Mouse (Mus musculus) kidney, embryonic 15.5 days (tissue): ENCODE measurements at regions not wholly inside any gene's neighbourhood (a gene's known extent, or its start where the extent isn't known, plus 50 kb on each side); places are given as distances from the start of the nearest gene placed in this dataset.

Experiments
- ATAC-seq: fragments of 200-750 bp; cut with Nextera tagmentation; replicated peaks from 2 replicates; pipeline ENCODE4 v1.8.0; 2017; ENCODE audit warnings: moderate TSS enrichment; ENCODE audit not compliant: low FRiP score
- H3K27ac ChIP-seq: fragments of 300-500 bp; sonication (generic); 2 replicates; pipeline ENCODE4 v1.5.1; 2015; ENCODE audit warnings: mild to moderate bottlenecking, inconsistent platforms
- H3K27me3 ChIP-seq: fragments of 300-500 bp; sonication (generic); 2 replicates; pipeline ENCODE4 v1.6.1; 2015; ENCODE audit warnings: inconsistent platforms
- H3K36me3 ChIP-seq: fragments of 300-500 bp; sonication (generic); 2 replicates; pipeline ENCODE4 v1.6.1; 2015; ENCODE audit warnings: inconsistent platforms
- H3K4me1 ChIP-seq: fragments of 300-500 bp; sonication (generic); 2 replicates; pipeline ENCODE4 v1.6.1; 2015; ENCODE audit warnings: inconsistent platforms
- H3K4me2 ChIP-seq: fragments of 300-500 bp; sonication (generic); 2 replicates; pipeline ENCODE4 v1.6.1; 2015; ENCODE audit warnings: moderate library complexity, mild to moderate bottlenecking, inconsistent platforms
- H3K4me3 ChIP-seq: fragments of 300-500 bp; sonication (generic); replicated peaks from 2 replicates; pipeline ENCODE4 v1.5.1; 2015; ENCODE audit warnings: mild to moderate bottlenecking, inconsistent platforms
- H3K9ac ChIP-seq: fragments of 300-500 bp; sonication (generic); 2 replicates; pipeline ENCODE4 v1.6.1; 2015; ENCODE audit warnings: mild to moderate bottlenecking, inconsistent platforms
- H3K9me3 ChIP-seq: fragments of 300-500 bp; sonication (generic); replicated peaks from 2 replicates; pipeline ENCODE4 v1.6.1; 2016; ENCODE audit warnings: inconsistent platforms
- WGBS: fragments of 180-500 bp; shearing (Covaris S2); methylation state at CpG from one replicate; pipeline ENCODE4 v1.1.7; 2015; ENCODE audit warnings: mixed read lengths; 5-methylcytosine and 5-hydroxymethylcytosine counted together

GRCm38 (mm10) chr2:131721631-131722545, 137.7 kb downstream of the Erv3 start:
- H3K9me3 ChIP-seq: peaks cover 13% of the 10 kb centered on the region
- no peak for ATAC-seq
- H3K27ac ChIP-seq: no peak overlapping the region
- no peaks in the 10 kb centered on the region for H3K4me1 ChIP-seq
- no peak overlapping the region for H3K4me3 ChIP-seq
- WGBS: 80% methylated on average over 6 of the region's 6 CpGs
- no peak overlapping the region for H3K4me2 ChIP-seq
- no peaks in the 10 kb centered on the region for H3K36me3 ChIP-seq
- H3K9ac ChIP-seq: no peak overlapping the region
- no peaks in the 10 kb centered on the region for H3K27me3 ChIP-seq

DNA sequence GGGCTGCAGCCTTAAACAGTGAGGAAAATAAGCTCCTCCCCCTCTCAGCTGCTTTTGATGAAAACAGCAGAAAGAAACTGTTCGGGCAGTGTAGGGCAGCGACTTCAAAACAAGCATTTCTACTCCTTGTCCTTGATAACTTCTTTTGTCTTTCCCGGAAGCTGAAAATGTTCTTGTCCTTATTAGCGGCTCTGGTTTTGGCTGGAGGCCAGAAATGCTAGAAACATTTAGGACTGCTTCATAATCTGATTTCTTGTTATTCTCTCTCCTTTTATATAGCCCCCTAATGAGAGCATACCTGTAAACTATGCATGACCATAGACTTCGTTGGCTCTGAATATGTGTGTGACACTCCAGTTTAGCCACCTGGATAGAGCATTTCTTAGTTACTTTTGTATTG, 142.0 kb downstream of the Erv3 start:
- no peak for ATAC-seq
- no peaks in the 10 kb centered on the region for H3K27me3 ChIP-seq
- WGBS: 78% methylated on average over 5 of the region's 5 CpGs
- no peak overlapping the region for H3K27ac ChIP-seq
- no peaks in the 10 kb centered on the region for H3K36me3 ChIP-seq
- H3K4me3 ChIP-seq: no peak overlapping the region
- H3K4me2 ChIP-seq: no peak overlapping the region
- no peaks in the 10 kb centered on the region for H3K9me3 ChIP-seq
- no peak overlapping the region for H3K9ac ChIP-seq
- H3K4me1 ChIP-seq: no peaks in the 10 kb centered on the region

- no peak overlapping the region for H3K27ac ChIP-seq
- H3K4me2 ChIP-seq: no peak overlapping the region
- H3K9me3 ChIP-seq: no peaks in the 10 kb centered on the region
- no peaks in the 10 kb centered on the region for H3K4me1 ChIP-seq
- H3K9ac ChIP-seq: no peak overlapping the region
- ATAC-seq: no peak
- no peaks in the 10 kb centered on the region for H3K36me3 ChIP-seq
- WGBS: 92% methylated on average over 5 of the region's 5 CpGs
- H3K4me3 ChIP-seq: no peak overlapping the region
- no peaks in the 10 kb centered on the region for H3K27me3 ChIP-seq
These were observed 142.7 kb downstream of the Erv3 start for GRCm38 (mm10) chr2:131716841-131717240.

- Histone ChIP-seq H3K4me2 (no peak overlapping the region), H3K36me3 (no peaks in the 10 kb centered on the region), H3K27me3 (no peaks in the 10 kb centered on the region), H3K9ac (no peak overlapping the region), H3K27ac (no peak overlapping the region), H3K4me1 (no peaks in the 10 kb centered on the region), H3K4me3 (no peak overlapping the region), H3K9me3 (no peaks in the 10 kb centered on the region)
- WGBS: 80% methylated on average over 3 of the region's 3 CpGs
- ATAC-seq: no peak
These were observed 144.2 kb downstream of the Erv3 start for GRCm38 (mm10) chr2:131715381-131715780.

DNA sequence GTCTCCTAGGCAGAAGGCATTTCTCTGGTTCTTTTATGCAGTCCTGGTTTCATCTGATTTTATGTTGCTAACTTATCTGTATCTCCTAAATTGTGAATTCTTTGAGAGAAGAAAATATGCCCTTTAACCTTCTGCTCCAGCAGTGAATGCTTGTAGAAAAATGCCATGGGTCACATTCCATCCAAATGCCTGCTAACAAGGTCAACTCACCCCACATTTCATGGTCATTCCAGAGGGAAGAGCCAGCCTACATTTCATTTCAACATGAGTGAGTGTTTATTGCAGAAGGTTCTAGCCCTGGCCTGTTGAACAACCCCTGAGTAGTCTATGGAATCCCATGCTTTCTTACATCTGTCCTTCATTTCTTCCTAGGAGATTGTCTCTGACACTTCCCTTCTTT, 147.7 kb downstream of the Erv3 start:
- no peak for ATAC-seq
- H3K27me3 ChIP-seq: no peaks in the 10 kb centered on the region
- no peak overlapping the region for H3K27ac ChIP-seq
- no peak overlapping the region for H3K4me3 ChIP-seq
- no peak overlapping the region for H3K9ac ChIP-seq
- no peak overlapping the region for H3K4me2 ChIP-seq
- no peaks in the 10 kb centered on the region for H3K36me3 ChIP-seq
- H3K4me1 ChIP-seq: no peaks in the 10 kb centered on the region
- H3K9me3 ChIP-seq: no peaks in the 10 kb centered on the region

GRCm38 (mm10) chr2:131706565-131706964, 144.5 kb upstream of the Adra1d start:
- ATAC-seq: no peak
- Histone ChIP-seq H3K9me3 (no peaks in the 10 kb centered on the region), H3K36me3 (no peaks in the 10 kb centered on the region), H3K4me1 (peaks cover 17% of the 10 kb centered on the region), H3K27ac (no peak overlapping the region), H3K27me3 (no peaks in the 10 kb centered on the region), H3K4me2 (no peak overlapping the region), H3K4me3 (no peak overlapping the region), H3K9ac (no peak overlapping the region)
- WGBS: 82% methylated on average over 4 of the region's 4 CpGs

DNA sequence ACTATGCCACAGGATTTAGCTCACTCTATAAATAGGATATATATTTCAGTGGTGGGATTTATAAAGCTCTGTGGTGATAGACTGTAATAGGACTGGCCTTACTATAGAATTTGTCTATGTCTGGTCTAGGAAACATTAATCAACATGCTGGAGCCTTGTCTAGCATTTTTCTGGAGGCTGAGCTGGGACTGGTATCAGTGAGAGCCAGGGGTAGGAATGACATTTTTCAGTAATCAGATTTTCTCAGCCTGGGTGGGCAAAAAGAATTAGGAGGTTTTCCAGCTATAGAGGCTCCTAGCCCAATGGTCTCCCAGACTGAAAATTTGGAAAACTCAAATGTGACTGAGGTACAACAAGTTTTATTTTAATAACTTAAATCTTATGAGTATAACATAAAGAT, 142.3 kb upstream of the Adra1d start:
- no peak overlapping the region for H3K9ac ChIP-seq
- no peaks in the 10 kb centered on the region for H3K27me3 ChIP-seq
- H3K4me3 ChIP-seq: no peak overlapping the region
- peaks cover 17% of the 10 kb centered on the region for H3K4me1 ChIP-seq
- H3K27ac ChIP-seq: peak overlapping the region; percentile 62
- ATAC-seq: no peak; the same call in 1 of the 2 replicates
- H3K9me3 ChIP-seq: no peaks in the 10 kb centered on the region
- H3K36me3 ChIP-seq: no peaks in the 10 kb centered on the region
- H3K4me2 ChIP-seq: 0 out of 2 replicates have a peak overlapping the region, but pooled peaks have one; percentile 4

- WGBS: 78% methylated on average over 4 of the region's 4 CpGs
- no peak for ATAC-seq
- H3K4me1 ChIP-seq: peaks cover 21% of the 10 kb centered on the region
These were observed 140.1 kb upstream of the Adra1d start for GRCm38 (mm10) chr2:131702146-131702545.

GRCm38 (mm10) chr2:131699798-131700197, 137.7 kb upstream of the Adra1d start:
- no peaks in the 10 kb centered on the region for H3K9me3 ChIP-seq
- no peaks in the 10 kb centered on the region for H3K36me3 ChIP-seq
- peaks cover 15% of the 10 kb centered on the region for H3K4me1 ChIP-seq
- no peak overlapping the region for H3K4me3 ChIP-seq
- no peaks in the 10 kb centered on the region for H3K27me3 ChIP-seq
- H3K4me2 ChIP-seq: no peak overlapping the region
- H3K27ac ChIP-seq: no peak overlapping the region
- WGBS: 76% methylated on average over 3 of the region's 3 CpGs
- H3K9ac ChIP-seq: no peak overlapping the region
- no peak for ATAC-seq

More at GRCm38 (mm10) chr2:131702146-131702545, 140.1 kb upstream of the Adra1d start:
- H3K4me2 ChIP-seq: no peak overlapping the region
- no peak overlapping the region for H3K4me3 ChIP-seq
- no peaks in the 10 kb centered on the region for H3K36me3 ChIP-seq
- H3K27ac ChIP-seq: no peak overlapping the region
- no peaks in the 10 kb centered on the region for H3K27me3 ChIP-seq
- H3K9me3 ChIP-seq: no peaks in the 10 kb centered on the region
- H3K9ac ChIP-seq: no peak overlapping the region

DNA sequence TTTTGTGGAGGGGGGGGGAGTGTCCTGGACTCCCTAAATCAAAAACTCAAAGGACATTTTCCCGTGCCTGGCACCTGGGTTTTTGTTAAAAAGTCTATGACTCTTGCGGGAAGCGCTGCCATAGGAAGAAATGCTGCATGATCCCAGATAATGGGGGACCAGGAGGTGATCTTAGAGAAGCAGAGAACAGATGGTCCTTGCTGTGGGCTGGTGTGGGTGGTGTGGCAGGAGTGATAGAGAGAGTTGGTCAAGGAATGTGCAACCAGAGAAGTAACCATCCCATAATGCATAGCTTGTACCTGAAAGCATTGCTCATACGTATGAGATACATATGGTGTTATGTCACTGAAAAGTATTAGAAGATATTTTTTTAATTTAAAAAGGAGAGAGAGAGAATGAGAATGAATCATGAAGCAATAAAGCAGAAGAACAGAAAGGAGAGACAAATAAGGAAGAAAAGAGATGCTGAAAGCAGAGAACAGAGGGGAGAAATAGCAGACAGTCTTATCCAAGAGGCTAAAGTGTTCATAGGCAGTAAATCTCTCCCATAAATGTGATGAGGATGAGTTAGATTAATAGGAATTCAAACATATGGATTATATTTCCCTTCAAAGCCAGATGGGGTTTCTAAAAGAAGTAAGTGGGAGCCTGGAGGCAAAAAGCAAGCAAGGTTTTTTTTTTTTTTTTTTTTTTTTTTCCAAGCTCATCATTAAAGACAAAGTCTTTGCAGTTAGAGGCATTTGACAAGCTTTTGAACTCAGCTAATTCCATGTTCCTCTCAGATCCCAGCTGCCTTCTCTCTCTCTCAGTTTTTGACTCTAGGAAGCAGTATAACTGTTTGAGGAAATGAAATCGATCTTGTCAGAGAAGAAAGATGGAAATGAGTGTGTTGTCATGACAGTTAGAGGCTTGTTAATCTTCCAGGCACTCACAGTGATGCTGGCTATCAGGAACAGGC, 136.2 kb upstream of the Adra1d start:
- Histone ChIP-seq H3K9ac (no peak overlapping the region), H3K27ac (0 out of 2 replicates have a peak overlapping the region, but pooled peaks have one; percentile 32), H3K27me3 (no peaks in the 10 kb centered on the region), H3K4me3 (no peak overlapping the region), H3K4me1 (0 out of 2 replicates have a peak, but pooled peaks cover 4% of the 10 kb centered on the region), H3K9me3 (no peaks in the 10 kb centered on the region), H3K36me3 (no peaks in the 10 kb centered on the region), H3K4me2 (no peak overlapping the region)
- WGBS: 75% methylated on average over 5 of the region's 5 CpGs
- ATAC-seq: no peak

- no peak for ATAC-seq
- H3K4me2 ChIP-seq: no peak overlapping the region
- WGBS: 73% methylated on average over 3 of the region's 3 CpGs
- H3K36me3 ChIP-seq: no peaks in the 10 kb centered on the region
- no peaks in the 10 kb centered on the region for H3K27me3 ChIP-seq
- no peaks in the 10 kb centered on the region for H3K9me3 ChIP-seq
- H3K27ac ChIP-seq: no peak overlapping the region
- H3K4me3 ChIP-seq: no peak overlapping the region
- H3K9ac ChIP-seq: no peak overlapping the region
- H3K4me1 ChIP-seq: 0 out of 2 replicates have a peak, but pooled peaks cover 4% of the 10 kb centered on the region
These were observed 134.2 kb upstream of the Adra1d start for GRCm38 (mm10) chr2:131696307-131696706.

- Histone ChIP-seq H3K9me3 (no peaks in the 10 kb centered on the region), H3K27me3 (no peaks in the 10 kb centered on the region), H3K27ac (no peak overlapping the region), H3K4me2 (no peak overlapping the region), H3K4me3 (no peak overlapping the region), H3K36me3 (no peaks in the 10 kb centered on the region), H3K4me1 (no peaks in the 10 kb centered on the region), H3K9ac (no peak overlapping the region)
- WGBS: 82% methylated on average over 6 of the region's 6 CpGs
- ATAC-seq: no peak
These were observed 127.9 kb upstream of the Adra1d start for GRCm38 (mm10) chr2:131689996-131690395.
